Mouse (Mus musculus) ovary, adult 18-20 months (tissue): Measurements from ENCODE around the gene Ap3m1.
"Not testable (repeated sequence)": the region's sequence is repeated elsewhere in the genome, so short reads cannot be mapped to it uniquely, and the experiment has no call there.

Source experiments
- DNase-seq: peaks from one replicate; pipeline ENCODE4 v3.0.0; 2022; ENCODE audit warnings: low spot score, mixed read lengths

The Ap3m1 gene

GRCm38 (mm10) chr14:21052112-21052780 is at the start of gene Ap3m1, which contains the start of gene Adk:
TSS of gene Ap3m1 (minus strand) at chr14:21052508.
TSS of gene Adk (plus strand) at chr14:21052574.
- DNase-seq: peak; percentile 87

GRCm38 (mm10) chr14:21101562-21101961 is 49.3 kb upstream of the Ap3m1 start:
- no peak for DNase-seq

- DNase-seq: no peak
These were observed 48.6 kb upstream of the Ap3m1 start for GRCm38 (mm10) chr14:21100876-21101275.

- no peak for DNase-seq
These were observed 47.1 kb upstream of the Ap3m1 start for GRCm38 (mm10) chr14:21099371-21099770.

- no peak for DNase-seq
These were observed 44.4 kb upstream of the Ap3m1 start for GRCm38 (mm10) chr14:21096689-21097088.

GRCm38 (mm10) chr14:21096279-21096678 is 44.0 kb upstream of the Ap3m1 start:
- DNase-seq: no peak

GRCm38 (mm10) chr14:21094161-21094560 is 41.9 kb upstream of the Ap3m1 start:
- DNase-seq: not testable (repeated sequence)

GRCm38 (mm10) chr14:21090930-21091486 is 38.7 kb upstream of the Ap3m1 start:
- no peak for DNase-seq

GRCm38 (mm10) chr14:21090400-21090799 is 38.1 kb upstream of the Ap3m1 start:
- no peak for DNase-seq

- DNase-seq: no peak
These were observed 36.4 kb upstream of the Ap3m1 start for GRCm38 (mm10) chr14:21088731-21089130.

- DNase-seq: no peak
These were observed 35.2 kb upstream of the Ap3m1 start for GRCm38 (mm10) chr14:21087390-21088060.

- no peak for DNase-seq
These were observed 34.6 kb upstream of the Ap3m1 start for GRCm38 (mm10) chr14:21086827-21087351.

- DNase-seq: no peak
These were observed 33.8 kb upstream of the Ap3m1 start for GRCm38 (mm10) chr14:21086106-21086505.

- DNase-seq: no peak
These were observed 33.4 kb upstream of the Ap3m1 start for GRCm38 (mm10) chr14:21085666-21086065.

- DNase-seq: no peak
These were observed 30.5 kb upstream of the Ap3m1 start for GRCm38 (mm10) chr14:21082823-21083222.

GRCm38 (mm10) chr14:21078511-21078910 is 26.2 kb upstream of the Ap3m1 start:
- no peak for DNase-seq

GRCm38 (mm10) chr14:21077939-21078338 is 25.6 kb upstream of the Ap3m1 start:
- DNase-seq: no peak

- DNase-seq: no peak
These were observed 24.3 kb upstream of the Ap3m1 start for GRCm38 (mm10) chr14:21076501-21077194.

- peak; percentile 89 for DNase-seq
These were observed 23.6 kb upstream of the Ap3m1 start for GRCm38 (mm10) chr14:21075751-21076500.

GRCm38 (mm10) chr14:21074398-21075320 is 22.4 kb upstream of the Ap3m1 start:
- DNase-seq: peak; percentile 49

GRCm38 (mm10) chr14:21073981-21074380 is 21.7 kb upstream of the Ap3m1 start:
- DNase-seq: no peak
